Mouse (Mus musculus) thymus, postnatal 10 days (tissue): ENCODE results near the gene Gm20388.

Experiments
- DNase-seq, 2 experiments: peaks; one replicate each; pipeline ENCODE4 v3.0.0; 2021; ENCODE audit warnings: low spot score in 2 of 2

Gene Gm20388

GRCm38 (mm10) chr8:121995112-121995511 is 2084.5 kb downstream of the Gm20388 start:
- DNase-seq: no peak

- no peak for DNase-seq
Observed at GRCm38 (mm10) chr8:121995895-121996294, 2085.3 kb downstream of the Gm20388 start.

- DNase-seq: no peak
Observed at GRCm38 (mm10) chr8:121998631-121999030, 2088.0 kb downstream of the Gm20388 start.

- no peak for DNase-seq
Observed at GRCm38 (mm10) chr8:121999211-121999610, 2088.6 kb downstream of the Gm20388 start.

- DNase-seq: no peak
Observed at GRCm38 (mm10) chr8:122001339-122002115, 2090.9 kb downstream of the Gm20388 start.

GRCm38 (mm10) chr8:122003646-122004045 is 2093.0 kb downstream of the Gm20388 start:
- DNase-seq: no peak

GRCm38 (mm10) chr8:122004131-122004530 is 2093.5 kb downstream of the Gm20388 start:
- DNase-seq: no peak

GRCm38 (mm10) chr8:122005422-122006204 is 2095.0 kb downstream of the Gm20388 start:
- no peak for DNase-seq

GRCm38 (mm10) chr8:122006688-122007484 is 2096.2 kb downstream of the Gm20388 start:
- DNase-seq: no peak

GRCm38 (mm10) chr8:122008395-122008794 is 2097.8 kb downstream of the Gm20388 start:
- no peak for DNase-seq

- DNase-seq: no peak
Observed at GRCm38 (mm10) chr8:122010638-122011037, 2100.0 kb downstream of the Gm20388 start.

GRCm38 (mm10) chr8:122011066-122011588 is 2100.5 kb downstream of the Gm20388 start:
- DNase-seq: no peak

- no peak for DNase-seq
Observed at GRCm38 (mm10) chr8:122014606-122015005, 2104.0 kb downstream of the Gm20388 start.

- no peak for DNase-seq
Observed at GRCm38 (mm10) chr8:122018046-122018831, 2107.6 kb downstream of the Gm20388 start.

GRCm38 (mm10) chr8:122019162-122019561 is 2108.5 kb downstream of the Gm20388 start:
- DNase-seq: no peak

GRCm38 (mm10) chr8:122020050-122020771 is 2109.6 kb downstream of the Gm20388 start:
- DNase-seq: no peak

- no peak for DNase-seq
Observed at GRCm38 (mm10) chr8:122021725-122022124, 2111.1 kb downstream of the Gm20388 start.

- no peak for DNase-seq
Observed at GRCm38 (mm10) chr8:122022274-122022673, 2111.6 kb downstream of the Gm20388 start.

GRCm38 (mm10) chr8:122022705-122023104 is 2112.1 kb downstream of the Gm20388 start:
- DNase-seq: no peak

- no peak for DNase-seq
Observed at GRCm38 (mm10) chr8:122025546-122025945, 2114.9 kb downstream of the Gm20388 start.
